Mouse (Mus musculus): ENCODE measurements at regions not wholly inside any gene's neighbourhood (a gene's known extent, or its start where the extent isn't known, plus 50 kb on each side); places are given as distances from the start of the nearest gene placed in this dataset.

DNA sequence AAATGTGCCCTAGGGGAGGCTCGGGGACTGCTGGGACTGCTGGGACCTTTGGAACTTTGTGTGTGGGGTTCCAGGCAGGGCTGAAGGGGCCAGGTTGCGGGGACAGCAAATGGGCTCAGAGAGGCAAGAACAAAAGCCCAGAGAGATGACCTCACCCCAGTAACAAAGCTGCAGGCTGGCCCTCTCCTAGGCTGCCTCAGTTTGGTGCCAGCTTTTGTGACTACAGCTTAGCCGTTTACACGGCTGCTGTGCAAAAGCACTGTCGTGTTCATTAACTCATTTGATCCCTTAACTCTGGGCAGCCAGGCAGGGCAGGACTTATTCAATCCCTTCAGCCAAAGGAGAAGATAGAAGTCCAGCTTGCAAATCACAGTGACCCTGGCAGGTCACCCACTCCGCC lies 137.3 kb upstream of the Dynlrb2 start:
- TF ChIP-seq CTCF (IDR thresholded peaks at IDR 0.05; ENCODE audit: low read depth) (no peak), EP300 (IDR thresholded peaks at IDR 0.05; ENCODE audit: low read depth) (no peak)

All from liver, embryonic 14.5 days (tissue).